Mouse (Mus musculus) hindbrain, embryonic 13.5 days (tissue): ENCODE data around the gene Ddah1. TPM values are rescaled to one million over a fixed set of nuclear protein-coding genes. Genes with fewer than 3 reads are reported as not detected.

ENCODE experiments used
- ATAC-seq: fragments of 200-750 bp; cut with Nextera tagmentation; 2 replicates; pipeline ENCODE4 v1.8.0; 2017; ENCODE audit warnings: moderate TSS enrichment; ENCODE audit not compliant: low FRiP score
- H3K27ac ChIP-seq: fragments of 300-500 bp; sonication (generic); 2 replicates; pipeline ENCODE4 v1.5.1; 2015; ENCODE audit warnings: inconsistent platforms, mild to moderate bottlenecking, moderate library complexity
- H3K27me3 ChIP-seq: fragments of 300-500 bp; sonication (generic); 2 replicates; pipeline ENCODE4 v1.6.1; 2015; ENCODE audit warnings: mild to moderate bottlenecking, inconsistent platforms
- H3K36me3 ChIP-seq: fragments of 300-500 bp; sonication (generic); 2 replicates; pipeline ENCODE4 v1.6.1; 2015; ENCODE audit warnings: mild to moderate bottlenecking, inconsistent platforms
- H3K4me1 ChIP-seq: fragments of 300-500 bp; sonication (generic); replicated peaks from 2 replicates; pipeline ENCODE4 v1.6.1; 2015; ENCODE audit warnings: inconsistent platforms
- H3K4me2 ChIP-seq: fragments of 300-500 bp; sonication (generic); 2 replicates; pipeline ENCODE4 v1.6.1; 2015; ENCODE audit warnings: inconsistent platforms, mild to moderate bottlenecking, moderate library complexity
- H3K4me3 ChIP-seq: fragments of 300-500 bp; sonication (generic); 2 replicates; pipeline ENCODE4 v1.5.1; 2015; ENCODE audit warnings: mild to moderate bottlenecking, inconsistent platforms
- H3K9ac ChIP-seq: fragments of 300-500 bp; sonication (generic); 2 replicates; pipeline ENCODE4 v1.6.1; 2015; ENCODE audit warnings: mild to moderate bottlenecking, inconsistent platforms
- H3K9me3 ChIP-seq: fragments of 300-500 bp; sonication (generic); 2 replicates; pipeline ENCODE4 v1.6.1; 2016; ENCODE audit warnings: inconsistent platforms
- WGBS: fragments of 180-500 bp; shearing (Covaris S2); methylation state at CpG from one replicate; pipeline ENCODE4 v1.1.7; 2015; 5-methylcytosine and 5-hydroxymethylcytosine counted together
- polyA plus RNA-seq: library from polyadenylated mRNA; unstranded; fragments of >200 nt; fragmentation: Nextera tagmentation; extraction: Ambion mirVana; gene quantifications from 2 replicates; pipeline ENCODE4 v1.2.1, GENCODE M21; 2015

The Ddah1 gene
- polyA plus RNA-seq, 1 experiment from 2014 or later = 75.7 TPM

GRCm38 (mm10) chr3:145790709-145791108 lies 32.2 kb downstream of the Ddah1 start:
- Histone ChIP-seq H3K27ac (no peak overlapping the region), H3K9me3 (no peaks in the 10 kb centered on the region), H3K4me3 (no peak overlapping the region), H3K9ac (no peak overlapping the region), H3K36me3 (no peaks in the 10 kb centered on the region), H3K4me2 (no peak overlapping the region), H3K27me3 (no peaks in the 10 kb centered on the region), H3K4me1 (no peaks in the 10 kb centered on the region; the same call in 1 of the 2 replicates)
- ATAC-seq = no peak
- WGBS = 89% methylated on average over 4 of the region's 4 CpGs

GRCm38 (mm10) chr3:145794355-145794754 lies 35.9 kb downstream of the Ddah1 start:
- 93% methylated on average over 10 of the region's 10 CpGs for whole genome bisulfite sequencing

GRCm38 (mm10) chr3:145795896-145796295 lies 37.4 kb downstream of the Ddah1 start:
- Histone ChIP-seq H3K9ac (no peak overlapping the region), H3K27ac (no peak overlapping the region), H3K4me3 (no peak overlapping the region), H3K36me3 (no peaks in the 10 kb centered on the region), H3K4me2 (no peak overlapping the region), H3K9me3 (no peaks in the 10 kb centered on the region), H3K4me1 (peaks cover 11% of the 10 kb centered on the region), H3K27me3 (no peaks in the 10 kb centered on the region)
- ATAC-seq = no peak
- 76% methylated on average over 7 of the region's 7 CpGs for WGBS

More at GRCm38 (mm10) chr3:145794355-145794754, 35.9 kb downstream of the Ddah1 start:
- H3K36me3 ChIP-seq = no peaks in the 10 kb centered on the region
- no peak overlapping the region for H3K4me2 ChIP-seq
- no peak overlapping the region for H3K4me3 ChIP-seq
- ATAC-seq = no peak
- H3K4me1 ChIP-seq = peaks cover 11% of the 10 kb centered on the region
- no peaks in the 10 kb centered on the region for H3K27me3 ChIP-seq
- no peaks in the 10 kb centered on the region for H3K9me3 ChIP-seq
- H3K9ac ChIP-seq = no peak overlapping the region
- no peak overlapping the region for H3K27ac ChIP-seq

DNA sequence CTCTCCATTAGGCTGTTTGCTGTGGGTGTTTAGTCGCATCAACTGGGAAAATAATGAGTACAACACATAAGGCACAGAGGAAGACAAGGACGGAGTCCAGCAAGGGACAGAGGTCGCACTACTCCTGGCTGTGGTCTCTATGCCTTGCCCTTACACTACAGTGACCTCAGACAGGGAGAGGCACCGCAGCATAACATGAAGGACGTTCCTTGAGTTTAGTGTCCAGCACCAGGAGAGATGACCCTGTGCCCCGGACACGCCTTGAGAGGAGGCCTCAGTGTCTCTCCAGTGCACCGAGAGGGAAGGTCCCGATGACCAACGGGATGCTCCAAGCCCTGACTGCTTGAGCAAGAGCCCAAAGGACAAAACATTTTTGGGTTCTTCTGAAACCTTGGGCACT lies 39.6 kb downstream of the Ddah1 start:
- no peak overlapping the region for H3K9ac ChIP-seq
- H3K9me3 ChIP-seq = no peaks in the 10 kb centered on the region
- ATAC-seq = no peak
- H3K27me3 ChIP-seq = no peaks in the 10 kb centered on the region
- H3K4me3 ChIP-seq = no peak overlapping the region
- H3K4me1 ChIP-seq = peaks cover 14% of the 10 kb centered on the region
- WGBS = 86% methylated on average over 10 of the region's 10 CpGs
- H3K4me2 ChIP-seq = no peak overlapping the region
- no peaks in the 10 kb centered on the region for H3K36me3 ChIP-seq
- no peak overlapping the region for H3K27ac ChIP-seq

DNA sequence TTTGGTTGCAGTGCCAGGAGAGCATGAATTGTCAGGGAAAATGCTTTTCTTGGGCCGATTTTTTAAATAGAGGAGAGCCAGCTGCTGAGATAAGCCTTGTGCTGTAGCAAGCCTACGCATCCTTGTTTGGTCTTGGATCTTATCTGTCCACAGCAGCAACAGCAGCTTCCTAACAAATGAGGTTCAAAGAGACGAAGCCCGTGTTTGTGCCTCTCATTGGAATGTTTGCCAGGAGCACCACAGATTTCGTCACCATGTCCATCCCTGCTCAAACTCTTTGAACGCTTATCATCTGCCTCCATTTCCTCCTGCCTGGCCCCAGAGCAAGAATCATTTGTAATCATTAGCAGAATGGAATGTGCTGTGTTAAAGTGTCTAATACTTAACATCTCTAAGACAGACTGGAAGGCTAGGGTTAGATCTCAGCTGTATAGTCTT lies 40.3 kb downstream of the Ddah1 start:
- Histone ChIP-seq H3K4me1 (peaks cover 14% of the 10 kb centered on the region), H3K9ac (no peak overlapping the region), H3K9me3 (no peaks in the 10 kb centered on the region), H3K27ac (no peak overlapping the region), H3K27me3 (no peaks in the 10 kb centered on the region), H3K36me3 (no peaks in the 10 kb centered on the region), H3K4me3 (no peak overlapping the region), H3K4me2 (no peak overlapping the region)
- 53% methylated on average over 6 of the region's 6 CpGs for WGBS
- no peak for ATAC-seq

DNA sequence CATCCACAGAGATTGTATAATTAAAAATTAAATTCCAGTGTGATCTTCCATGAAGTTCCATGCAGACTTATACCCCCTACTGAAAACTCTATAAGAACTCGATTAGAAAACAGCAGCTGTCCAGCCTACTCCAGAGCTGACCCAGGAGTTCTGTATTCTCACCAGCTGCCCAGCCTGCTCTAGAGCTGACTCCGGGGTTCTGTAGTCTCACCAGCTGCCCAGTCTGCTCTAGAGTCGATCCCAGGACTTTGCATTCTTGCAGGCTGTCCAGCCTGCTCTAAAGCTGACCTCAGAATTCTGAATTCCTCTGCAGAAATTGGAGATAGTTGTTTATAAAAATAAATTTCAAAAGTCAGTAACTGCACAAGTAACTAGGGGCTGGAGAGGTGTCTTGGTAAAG lies 40.9 kb downstream of the Ddah1 start:
- Histone ChIP-seq H3K9ac (no peak overlapping the region), H3K4me3 (no peak overlapping the region), H3K4me2 (no peak overlapping the region), H3K36me3 (no peaks in the 10 kb centered on the region), H3K27ac (no peak overlapping the region), H3K27me3 (no peaks in the 10 kb centered on the region), H3K4me1 (peaks cover 16% of the 10 kb centered on the region), H3K9me3 (no peaks in the 10 kb centered on the region)
- no peak for ATAC-seq
- 78% methylated on average over 3 of the region's 3 CpGs for WGBS

DNA sequence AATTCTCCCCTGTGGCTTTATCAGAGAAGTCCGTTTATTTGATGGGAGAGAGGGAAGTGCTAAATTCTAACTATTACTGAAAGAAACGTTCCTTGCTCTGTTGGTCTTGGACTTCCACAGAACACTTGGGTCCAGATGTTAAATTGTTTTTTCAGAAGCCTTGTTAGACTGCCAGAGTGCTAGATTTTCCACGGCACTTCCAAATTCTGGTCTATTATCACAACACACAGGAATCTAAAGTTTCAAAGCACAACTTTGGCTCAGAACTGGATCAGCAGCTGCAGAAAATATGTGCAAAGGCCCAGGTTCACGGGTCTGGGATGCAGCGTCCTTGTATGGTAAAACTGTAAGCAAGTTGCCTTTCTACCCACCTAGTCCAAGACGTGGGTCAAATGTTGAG lies 43.6 kb downstream of the Ddah1 start:
- ATAC-seq = no peak
- no peak overlapping the region for H3K27ac ChIP-seq

GRCm38 (mm10) chr3:145805848-145806247 lies 47.4 kb downstream of the Ddah1 start:
- Histone ChIP-seq H3K4me2 (no peak overlapping the region), H3K4me1 (peaks cover 27% of the 10 kb centered on the region), H3K27me3 (no peaks in the 10 kb centered on the region), H3K36me3 (no peaks in the 10 kb centered on the region), H3K9ac (no peak overlapping the region), H3K4me3 (no peak overlapping the region), H3K9me3 (no peaks in the 10 kb centered on the region), H3K27ac (no peak overlapping the region)
- no peak for ATAC-seq
- 17% methylated on average over 4 of the region's 4 CpGs for WGBS

More for the DNA sequence above, 43.6 kb downstream of the Ddah1 start:
- H3K36me3 ChIP-seq = no peaks in the 10 kb centered on the region
- H3K4me2 ChIP-seq = no peak overlapping the region
- H3K9me3 ChIP-seq = no peaks in the 10 kb centered on the region
- H3K4me1 ChIP-seq = peaks cover 38% of the 10 kb centered on the region
- WGBS = 85% methylated on average over 6 of the region's 6 CpGs
- H3K4me3 ChIP-seq = no peak overlapping the region
- no peak overlapping the region for H3K9ac ChIP-seq
- no peaks in the 10 kb centered on the region for H3K27me3 ChIP-seq

GRCm38 (mm10) chr3:145806502-145806901 lies 48.0 kb downstream of the Ddah1 start:
- Histone ChIP-seq H3K27ac (peak overlapping the region; percentile 40), H3K4me3 (no peak overlapping the region), H3K4me2 (peak overlapping the region; percentile 30; the same call in 1 of the 2 replicates), H3K36me3 (no peaks in the 10 kb centered on the region), H3K9me3 (no peaks in the 10 kb centered on the region), H3K9ac (no peak overlapping the region), H3K27me3 (no peaks in the 10 kb centered on the region), H3K4me1 (peaks cover 27% of the 10 kb centered on the region)
- 0 out of 2 replicates have a peak, but pooled peaks have one; percentile 49 for ATAC-seq
- WGBS = 7% methylated on average over 5 of the region's 5 CpGs

DNA sequence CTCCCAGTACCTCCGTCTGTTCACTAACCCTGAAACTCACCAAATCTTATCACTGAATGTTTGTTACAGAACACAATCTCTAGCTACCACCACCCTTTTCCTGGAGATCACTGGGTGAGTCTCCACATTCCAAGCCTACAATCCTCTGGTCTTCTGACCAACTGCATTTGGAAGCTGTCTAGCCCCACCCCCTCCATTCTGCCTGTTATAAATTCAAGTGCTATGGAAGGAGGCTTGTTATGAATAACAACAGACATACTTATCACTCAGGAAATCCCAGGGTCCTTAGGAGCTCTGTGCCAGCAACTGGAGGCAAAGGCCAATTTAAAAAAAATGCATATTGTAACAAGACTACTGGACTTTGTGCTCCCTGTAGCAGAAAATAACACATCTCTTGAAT lies 58.3 kb downstream of the Ddah1 start:
- WGBS = 87% methylated on average over 1 of the region's 1 CpGs
- Histone ChIP-seq H3K4me2 (no peak overlapping the region), H3K9ac (no peak overlapping the region), H3K4me1 (peaks cover 9% of the 10 kb centered on the region), H3K9me3 (no peaks in the 10 kb centered on the region), H3K36me3 (no peaks in the 10 kb centered on the region), H3K27ac (peak overlapping the region; percentile 23; the same call in 1 of the 2 replicates), H3K4me3 (no peak overlapping the region), H3K27me3 (no peaks in the 10 kb centered on the region)
- ATAC-seq = no peak

DNA sequence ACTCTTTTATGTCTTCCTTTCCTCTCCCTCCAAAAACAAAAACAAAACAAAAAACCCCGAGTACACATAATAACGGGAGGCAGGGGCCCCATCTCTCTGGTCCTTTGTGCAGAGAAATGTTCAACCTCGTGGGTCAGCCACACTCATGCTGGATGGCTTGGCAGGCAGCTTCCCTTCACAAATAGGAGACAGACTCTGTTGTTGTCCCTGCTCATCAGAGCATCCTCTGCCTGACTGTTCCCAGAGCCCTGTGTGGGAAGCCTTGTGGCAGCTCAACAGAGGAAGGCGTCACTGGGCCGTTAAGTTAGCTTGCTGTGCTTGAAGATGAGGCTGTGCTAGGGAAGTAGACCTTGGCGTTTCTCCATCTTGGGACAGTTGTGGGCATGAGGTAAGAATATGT lies 58.8 kb downstream of the Ddah1 start:
- Histone ChIP-seq H3K9me3 (no peaks in the 10 kb centered on the region), H3K27ac (peak overlapping the region; percentile 23; the same call in 1 of the 2 replicates), H3K36me3 (no peaks in the 10 kb centered on the region), H3K4me3 (no peak overlapping the region), H3K27me3 (no peaks in the 10 kb centered on the region), H3K4me1 (peaks cover 9% of the 10 kb centered on the region), H3K4me2 (no peak overlapping the region), H3K9ac (no peak overlapping the region)
- ATAC-seq = peak; percentile 40
- WGBS = 30% methylated on average over 6 of the region's 6 CpGs

- peaks cover 16% of the 10 kb centered on the region for H3K4me1 ChIP-seq
- no peaks in the 10 kb centered on the region for H3K36me3 ChIP-seq
- no peak overlapping the region for H3K4me3 ChIP-seq
- H3K9ac ChIP-seq = no peak overlapping the region
- H3K27me3 ChIP-seq = no peaks in the 10 kb centered on the region
- H3K4me2 ChIP-seq = no peak overlapping the region
- WGBS = 79% methylated on average over 2 of the region's 2 CpGs
- no peak for ATAC-seq
- no peak overlapping the region for H3K27ac ChIP-seq
- no peaks in the 10 kb centered on the region for H3K9me3 ChIP-seq
Observed at GRCm38 (mm10) chr3:145820439-145820838, 62.0 kb downstream of the Ddah1 start.

GRCm38 (mm10) chr3:145820938-145821337 lies 62.5 kb downstream of the Ddah1 start:
- H3K36me3 ChIP-seq = no peaks in the 10 kb centered on the region
- peaks cover 20% of the 10 kb centered on the region for H3K4me1 ChIP-seq
- no peak for ATAC-seq
- no peak overlapping the region for H3K27ac ChIP-seq
- no peaks in the 10 kb centered on the region for H3K9me3 ChIP-seq
- 95% methylated on average over 2 of the region's 2 CpGs for WGBS
- no peak overlapping the region for H3K4me2 ChIP-seq
- H3K27me3 ChIP-seq = no peaks in the 10 kb centered on the region
- no peak overlapping the region for H3K9ac ChIP-seq
- no peak overlapping the region for H3K4me3 ChIP-seq
